Mouse (Mus musculus) lung, adult 2 months (tissue): ENCODE data around the gene Arap2. TPM values are rescaled to one million over a fixed set of nuclear protein-coding genes. Genes with fewer than 3 reads are reported as not detected.
A peak's percentile ranks its signal among the peaks of the same experiment; 100 is the strongest.

Experiments used
- DNase-seq: peaks from one replicate; pipeline ENCODE4 v3.0.0; 2022
- H3K4me1 ChIP-seq: fragments of 200-500 bp; 2 replicates; pipeline ENCODE4 v1.6.1; 2011; ENCODE audit warnings: low read length; ENCODE audit not compliant: control insufficient read depth, insufficient read depth
- H3K4me3 ChIP-seq: fragments of 200-500 bp; replicated peaks from 2 replicates; pipeline ENCODE3; 2011; ENCODE audit warnings: low read depth, mild to moderate bottlenecking, control low read depth, low read length; ENCODE audit errors: extremely low read depth
- CTCF ChIP-seq: fragments of 200-500 bp; IDR thresholded peaks from 2 replicates; pipeline ENCODE4 v1.5.1; 2011; ENCODE audit warnings: mild to moderate bottlenecking, low read length, control low read depth; ENCODE audit not compliant: insufficient read depth
- POLR2A ChIP-seq: fragments of 200-500 bp; IDR thresholded peaks from 2 replicates; pipeline ENCODE4 v1.6.1; 2011; ENCODE audit warnings: low read depth, mild to moderate bottlenecking, control low read depth, low read length, borderline replicate concordance; ENCODE audit errors: extremely low read depth
- WGBS: fragments of 180-500 bp; shearing (Covaris S2); methylation state at CpG from one replicate; pipeline ENCODE4 v1.1.7; 2018; 5-methylcytosine and 5-hydroxymethylcytosine counted together
- polyA plus RNA-seq: library from polyadenylated mRNA; depleted of rRNA; stranded (reverse); fragments of >200 nt; gene quantifications from 2 replicates; pipeline ENCODE4 v1.2.3, GENCODE M21; 2012

The Arap2 gene
- polyA plus RNA-seq, 1 experiment = 15.8 TPM

- 56% methylated on average over 11 of the region's 11 CpGs for WGBS
- no peaks in the 10 kb centered on the region for H3K4me1 ChIP-seq
- no peak for DNase-seq
- TF ChIP-seq POLR2A = no peak
- no peak for TF ChIP-seq CTCF
- no peak overlapping the region for H3K4me3 ChIP-seq
Observed at GRCm38 (mm10) chr5:62771775-62772599, 6.0 kb upstream of the Arap2 start.

DNA sequence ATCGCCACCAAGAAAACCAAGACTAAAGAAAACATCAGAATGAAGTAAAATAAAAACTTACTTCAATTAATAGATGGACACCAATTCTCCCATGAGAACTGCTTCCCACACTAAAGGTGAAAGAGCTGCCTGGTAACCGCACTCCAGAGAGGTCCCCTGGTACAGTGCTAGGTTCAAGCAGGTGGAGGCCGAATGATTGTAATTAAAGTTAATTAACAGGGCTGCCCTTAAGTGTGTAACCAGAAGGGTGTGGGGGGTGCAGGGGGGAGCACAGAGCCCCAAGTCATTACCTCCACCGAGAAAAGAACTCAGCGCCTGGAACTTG is 538 bp downstream of the Arap2 start:
- no peak for TF ChIP-seq CTCF
- 7% methylated on average over 5 of the region's 5 CpGs for WGBS
- peaks cover 14% of the 10 kb centered on the region for H3K4me1 ChIP-seq
- no peak for DNase-seq
- H3K4me3 ChIP-seq = peak overlapping the region; percentile 75

DNA sequence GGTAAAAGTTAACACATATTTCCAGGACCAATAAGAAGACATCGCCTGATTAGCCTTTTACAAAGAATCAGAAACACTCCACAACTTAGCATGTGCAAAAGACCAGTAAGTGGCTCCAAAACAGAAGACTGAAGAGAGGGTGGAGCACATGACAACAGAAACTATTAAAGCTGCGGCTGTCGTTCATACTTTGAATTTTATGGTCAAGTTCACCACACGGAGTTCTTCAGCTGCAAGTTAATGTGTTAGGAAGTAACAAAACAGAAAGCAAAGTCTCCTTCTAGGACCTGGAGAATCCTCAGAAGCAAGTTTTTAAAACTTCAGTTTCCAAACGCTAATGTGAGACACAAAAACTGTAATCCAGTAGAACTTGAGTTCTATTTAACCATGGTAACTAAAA is 1.8 kb downstream of the Arap2 start:
- H3K4me3 ChIP-seq = peak overlapping the region; percentile 44

DNA sequence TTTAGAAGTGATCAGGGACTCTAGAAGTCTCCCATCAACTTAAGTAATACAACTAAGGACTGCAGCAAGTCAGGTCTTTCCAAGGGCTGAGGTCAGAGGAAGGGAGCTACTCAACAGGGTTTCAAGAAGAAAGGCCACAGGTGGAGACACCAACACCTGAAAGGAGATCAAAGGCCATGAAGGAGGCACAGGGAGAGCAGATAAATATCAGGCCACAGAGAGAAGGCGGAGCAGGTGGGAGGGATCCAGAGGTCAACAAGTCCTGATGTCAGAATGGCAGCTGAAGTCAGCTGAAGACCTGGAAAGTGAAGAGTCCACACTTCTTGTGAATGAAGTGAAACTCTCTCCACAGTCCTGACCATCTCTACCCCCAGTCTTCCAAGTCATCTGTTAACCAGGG is 2.9 kb downstream of the Arap2 start:
- Histone ChIP-seq H3K4me3 (no peak overlapping the region), H3K4me1 (peaks cover 24% of the 10 kb centered on the region)
- WGBS = 52% methylated on average over 1 of the region's 1 CpGs
- DNase-seq = peak; percentile 17
- no peak for TF ChIP-seq CTCF
- no peak for TF ChIP-seq POLR2A

More for the DNA sequence above, 1.8 kb downstream of the Arap2 start:
- peaks cover 19% of the 10 kb centered on the region for H3K4me1 ChIP-seq
- no peak for DNase-seq
- 20% methylated on average over 5 of the region's 5 CpGs for WGBS
- TF ChIP-seq CTCF (no peak), POLR2A (0 out of 2 replicates have a peak, but pooled peaks have one; percentile 21)

- no peak for TF ChIP-seq POLR2A
- no peak for TF ChIP-seq CTCF
- 5% methylated on average over 4 of the region's 4 CpGs for WGBS
- Histone ChIP-seq H3K4me1 (peaks cover 28% of the 10 kb centered on the region), H3K4me3 (peak overlapping the region; percentile 29)
- DNase-seq = no peak
Observed at GRCm38 (mm10) chr5:62762298-62762960, 3.5 kb downstream of the Arap2 start.

- DNase-seq = no peak
- Histone ChIP-seq H3K4me3 (no peak overlapping the region), H3K4me1 (peaks cover 33% of the 10 kb centered on the region)
- 34% methylated on average over 5 of the region's 5 CpGs for WGBS
- no peak for TF ChIP-seq CTCF
- TF ChIP-seq POLR2A = no peak
Observed at GRCm38 (mm10) chr5:62760791-62761504, 5.0 kb downstream of the Arap2 start.

DNA sequence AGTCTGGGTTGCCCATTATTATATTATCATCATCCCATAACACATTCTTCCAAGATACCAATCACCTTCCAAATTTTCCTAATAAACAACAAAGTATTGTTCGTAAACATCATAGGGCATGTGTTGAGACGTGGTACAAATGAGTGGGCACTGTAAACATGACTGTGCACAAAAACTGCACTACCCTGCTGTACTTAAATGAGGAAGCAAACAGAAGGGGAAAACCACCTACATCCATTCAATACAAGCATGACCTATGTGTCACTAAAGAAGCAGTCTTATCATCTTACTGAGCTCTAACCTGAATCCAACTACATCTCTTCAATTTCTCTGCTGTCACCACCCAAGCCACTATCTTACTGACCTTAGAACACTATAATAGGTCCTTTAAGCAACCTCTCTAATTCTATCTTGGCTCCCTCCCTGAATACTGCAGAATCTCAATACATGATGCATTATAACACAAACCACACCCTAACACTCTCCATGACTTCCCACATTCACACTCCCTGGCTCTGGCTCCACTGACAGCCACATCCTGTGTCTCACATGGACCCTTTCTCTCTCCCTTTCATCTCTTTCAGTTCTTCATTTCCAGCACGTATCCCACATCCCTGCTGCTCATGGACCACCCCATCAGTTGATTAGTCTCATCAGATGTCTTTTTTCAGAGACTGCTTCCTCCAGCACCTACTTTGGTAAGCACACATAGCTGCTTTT is 10.0 kb downstream of the Arap2 start:
- no peak for TF ChIP-seq POLR2A
- WGBS = 49% methylated on average over 3 of the region's 3 CpGs
- H3K4me3 ChIP-seq = no peak overlapping the region

GRCm38 (mm10) chr5:62752934-62753333 is 13.0 kb downstream of the Arap2 start:
- DNase-seq = no peak
- H3K4me1 ChIP-seq = peaks cover 19% of the 10 kb centered on the region
- TF ChIP-seq POLR2A (no peak), CTCF (no peak)
- 48% methylated on average over 3 of the region's 3 CpGs for WGBS
- no peak overlapping the region for H3K4me3 ChIP-seq

More for the DNA sequence above, 10.0 kb downstream of the Arap2 start:
- no peak for DNase-seq
- peaks cover 33% of the 10 kb centered on the region for H3K4me1 ChIP-seq

- TF ChIP-seq POLR2A (no peak), CTCF (no peak)
- H3K4me1 ChIP-seq = peaks cover 14% of the 10 kb centered on the region
- DNase-seq = no peak
- H3K4me3 ChIP-seq = no peak overlapping the region
- WGBS = 23% methylated on average over 2 of the region's 2 CpGs
Observed at GRCm38 (mm10) chr5:62751692-62752091, 14.3 kb downstream of the Arap2 start.
